Mouse (Mus musculus) embryo, embryonic 10 days (tissue): ENCODE data around the gene Adgrf3.

ENCODE experiments used
- DNase-seq: peaks from one replicate; pipeline ENCODE4 v3.0.0-alpha.2; 2015; ENCODE audit warnings: low spot score

Adgrf3 gene

GRCm38 (mm10) chr5:30152007-30152406 is 53.5 kb downstream of the Adgrf3 start:
- no peak for DNase-seq

- DNase-seq, result no peak
Observed at GRCm38 (mm10) chr5:30148133-30148920, 57.2 kb downstream of the Adgrf3 start.

GRCm38 (mm10) chr5:30146526-30146925 is 59.0 kb downstream of the Adgrf3 start:
- DNase-seq, result no peak
